Mouse (Mus musculus) embryo, embryonic 10.5 days (tissue): ENCODE results near the gene Gch1.
"Not testable (repeated sequence)": the region's sequence is repeated elsewhere in the genome, so short reads cannot be mapped to it uniquely, and the experiment has no call there.

Experiments
- DNase-seq: peaks from one replicate; pipeline ENCODE4 v3.0.0-alpha.2; 2015; ENCODE audit warnings: low spot score

The Gch1 gene

DNA sequence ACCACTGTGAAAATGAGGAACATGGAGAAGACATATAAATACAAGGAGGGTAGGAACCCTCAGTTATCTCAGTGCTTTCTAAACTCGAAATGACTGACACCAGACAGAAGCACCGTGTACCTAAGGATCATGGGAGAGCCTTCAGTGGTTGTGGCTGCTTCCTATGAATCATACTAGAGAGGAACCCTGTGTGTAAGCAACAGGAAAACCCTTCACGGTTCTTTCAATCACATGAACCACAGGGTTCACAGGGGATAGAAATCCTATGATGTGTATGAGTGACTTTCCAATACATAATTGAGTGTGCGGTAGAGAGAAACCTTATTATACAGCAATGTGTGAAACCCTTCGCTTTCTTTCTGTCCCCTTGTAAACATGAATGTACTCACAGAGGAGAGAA lies 24.1 kb downstream of the Gch1 start:
- DNase-seq: no peak

DNA sequence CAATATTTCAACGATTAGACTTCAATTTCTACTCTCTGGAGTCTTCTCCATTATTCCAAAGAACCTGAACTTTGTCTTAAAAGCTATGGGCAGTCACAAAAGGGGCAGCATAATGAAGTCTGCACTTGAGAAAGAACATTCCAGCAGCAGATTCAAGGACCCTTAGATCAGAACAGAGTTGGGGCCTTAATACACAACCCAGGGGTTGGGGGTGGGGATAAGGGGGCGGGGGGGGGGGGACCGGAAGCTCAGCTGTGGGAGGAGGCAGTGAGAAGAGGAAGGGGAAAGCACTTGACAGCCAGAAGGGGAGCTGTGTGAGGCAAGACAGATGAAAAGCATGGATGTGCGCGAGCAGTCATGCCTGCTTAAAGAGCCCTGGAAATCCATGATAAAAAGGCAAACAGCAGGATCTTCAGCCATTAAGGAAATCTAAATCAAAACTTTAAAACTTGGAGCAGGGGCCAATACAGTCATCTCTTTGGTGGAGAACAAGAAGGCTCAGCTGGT lies 27.2 kb downstream of the Gch1 start:
- no peak for DNase-seq

DNA sequence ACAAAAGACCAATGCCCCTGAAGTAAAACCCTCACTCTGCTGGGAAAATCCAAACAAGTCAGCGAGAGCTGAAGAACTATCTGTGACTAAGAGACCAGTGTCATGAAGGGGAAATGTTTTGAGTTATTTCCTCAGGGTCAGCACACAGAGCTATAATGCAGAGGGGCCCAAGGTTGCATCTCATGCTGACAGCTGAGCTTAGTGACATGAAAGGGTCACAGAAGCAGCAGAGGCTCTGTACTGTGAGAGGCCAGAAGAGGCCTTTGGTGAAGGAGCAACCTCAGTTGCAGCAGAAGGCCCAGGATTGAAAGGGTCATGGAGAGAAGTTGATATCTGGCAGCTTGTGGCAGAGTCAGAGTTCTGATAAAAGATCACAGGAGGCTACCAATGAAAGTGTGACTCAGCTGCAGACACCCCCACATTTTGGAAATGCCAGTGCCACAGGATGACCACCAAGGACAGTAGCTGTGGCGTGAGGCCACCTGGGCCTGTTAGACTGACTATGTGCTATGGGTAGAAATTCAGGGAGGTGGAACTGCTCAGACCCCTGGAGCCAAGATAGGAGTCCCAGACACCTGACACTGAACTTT lies 29.1 kb downstream of the Gch1 start:
- no peak for DNase-seq

DNA sequence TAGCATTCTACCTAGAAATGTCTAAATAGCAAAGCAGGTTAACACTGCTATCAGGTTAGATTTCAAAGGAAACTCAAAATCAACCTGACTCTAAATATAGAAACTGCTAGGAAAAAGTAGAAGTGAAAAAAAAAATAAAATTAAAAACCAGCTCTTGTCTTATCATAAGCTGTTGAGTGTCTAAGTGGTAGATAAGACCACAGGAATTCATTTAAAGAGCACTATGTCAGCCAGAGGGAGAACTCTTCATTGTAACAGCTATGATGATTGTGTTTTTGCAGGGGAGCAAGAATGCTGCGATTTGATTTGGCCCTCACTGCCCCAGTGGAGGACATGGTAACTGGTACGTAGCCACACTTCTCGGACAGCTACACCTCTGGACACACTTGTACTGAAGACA lies 34.9 kb downstream of the Gch1 start:
- DNase-seq: no peak

DNA sequence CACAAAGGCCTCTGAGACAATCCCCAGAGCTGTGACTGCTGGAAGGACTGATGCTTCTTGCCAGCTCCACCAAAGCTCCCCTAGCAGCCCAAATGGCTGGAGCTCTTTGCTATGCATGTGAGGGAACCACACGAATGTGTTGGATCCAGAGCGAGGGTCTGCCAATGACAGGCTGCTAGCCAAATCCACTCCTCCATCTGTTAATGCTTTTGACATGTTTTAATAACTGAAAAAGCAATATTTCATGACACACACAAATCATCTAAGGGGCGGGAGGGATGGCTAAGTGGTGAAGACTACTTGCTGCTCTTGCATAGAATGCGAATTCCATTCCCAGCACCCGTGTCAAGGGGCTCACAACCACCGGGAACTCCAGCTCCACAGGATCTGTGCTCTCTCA lies 37.9 kb downstream of the Gch1 start:
- no peak for DNase-seq

DNA sequence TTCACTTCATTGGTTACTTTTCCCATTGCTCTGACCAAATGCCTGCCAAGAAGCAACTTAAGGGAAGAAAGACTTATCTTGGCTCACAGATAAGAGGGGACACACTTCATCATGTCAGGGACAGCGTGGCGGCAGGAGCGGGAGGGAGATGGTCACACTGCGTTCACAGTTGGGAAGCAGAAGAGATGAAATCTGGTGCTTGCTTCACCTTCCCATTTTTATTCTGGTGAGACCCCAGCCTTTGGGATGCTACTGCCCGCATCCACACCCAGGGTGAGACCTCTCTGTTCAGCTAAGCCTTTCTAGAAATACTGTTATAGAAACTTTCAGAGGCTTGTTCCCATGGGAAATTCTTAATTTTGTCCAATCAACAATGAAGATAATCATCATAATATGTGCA lies 44.9 kb downstream of the Gch1 start:
- DNase-seq: no peak

DNA sequence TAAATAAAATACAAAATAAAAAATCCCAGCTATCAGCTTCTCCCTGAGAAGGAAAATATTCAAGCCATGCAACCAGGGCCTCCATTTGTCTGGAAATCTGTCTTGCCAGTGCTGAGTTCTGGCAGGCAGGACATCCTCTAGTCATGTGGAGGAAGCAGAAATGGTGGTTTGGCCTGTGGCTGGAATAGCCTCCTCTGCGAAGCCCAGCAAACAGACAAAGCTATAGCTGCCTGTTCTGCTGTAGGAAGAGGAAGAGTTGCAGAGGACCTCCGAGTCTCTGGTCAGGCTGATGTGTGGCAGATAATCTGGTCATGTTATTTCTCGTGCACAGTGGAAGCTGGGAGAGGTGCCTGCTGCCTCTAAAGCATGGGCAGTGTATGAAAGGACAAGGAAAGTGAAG lies 50.4 kb downstream of the Gch1 start:
- DNase-seq: no peak

DNA sequence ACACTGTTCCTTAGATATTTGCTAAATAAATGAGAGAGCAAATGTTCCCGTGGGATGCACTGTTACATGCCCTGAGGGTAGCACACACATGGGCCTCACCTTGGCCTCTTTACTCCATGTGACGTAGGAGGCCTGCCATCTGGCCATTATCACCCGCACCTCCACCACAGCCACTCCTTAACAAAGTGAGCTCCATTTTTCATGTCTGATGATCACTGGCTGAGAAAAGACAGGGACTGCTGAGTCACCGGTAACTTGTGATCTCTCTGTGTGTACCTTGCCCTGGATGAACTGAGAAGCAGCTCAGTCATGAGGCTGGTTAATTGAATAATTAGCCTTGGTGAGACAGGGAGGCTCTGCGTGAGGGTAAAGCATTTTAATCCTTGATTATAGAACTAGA lies 52.6 kb downstream of the Gch1 start:
- no peak for DNase-seq

DNA sequence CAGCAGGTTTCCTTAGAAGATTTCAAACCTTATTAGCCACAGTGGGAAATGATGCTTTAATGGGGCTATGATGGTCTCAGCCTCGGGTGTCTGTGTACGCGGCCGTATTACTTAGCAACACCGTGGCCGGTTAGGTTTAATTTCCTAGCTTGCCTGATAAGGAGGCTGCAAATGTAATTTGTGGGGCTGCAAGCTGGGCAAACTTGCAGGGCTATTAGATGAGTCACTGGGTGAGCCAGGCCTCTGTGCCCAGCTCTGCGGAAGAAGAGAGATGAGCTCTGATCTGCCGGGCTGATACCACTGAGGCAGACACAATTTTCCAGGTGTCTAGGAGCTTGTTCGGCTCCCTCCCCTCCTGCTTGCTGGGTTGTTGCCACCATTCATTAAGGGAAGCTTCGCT lies 55.3 kb downstream of the Gch1 start:
- no peak for DNase-seq

DNA sequence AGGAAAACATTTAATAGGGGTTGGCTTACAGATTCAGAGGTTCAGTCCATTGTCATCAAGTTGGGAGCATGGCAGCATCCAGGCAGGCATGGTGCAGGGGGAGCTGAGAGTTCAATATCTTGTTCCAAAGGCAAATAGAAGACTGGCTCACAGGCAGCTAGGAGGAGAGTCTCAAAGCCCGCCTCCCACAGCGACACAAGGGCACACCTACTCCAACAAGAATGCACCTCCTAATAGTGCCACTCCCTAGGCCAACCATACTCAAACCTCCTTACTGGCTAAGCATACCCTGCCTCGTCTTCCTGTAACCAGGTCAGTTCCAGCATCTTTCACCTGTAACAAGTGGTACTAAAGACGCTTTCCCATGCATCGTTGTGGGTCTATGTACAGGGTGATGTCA lies 61.2 kb downstream of the Gch1 start:
- no peak for DNase-seq

DNA sequence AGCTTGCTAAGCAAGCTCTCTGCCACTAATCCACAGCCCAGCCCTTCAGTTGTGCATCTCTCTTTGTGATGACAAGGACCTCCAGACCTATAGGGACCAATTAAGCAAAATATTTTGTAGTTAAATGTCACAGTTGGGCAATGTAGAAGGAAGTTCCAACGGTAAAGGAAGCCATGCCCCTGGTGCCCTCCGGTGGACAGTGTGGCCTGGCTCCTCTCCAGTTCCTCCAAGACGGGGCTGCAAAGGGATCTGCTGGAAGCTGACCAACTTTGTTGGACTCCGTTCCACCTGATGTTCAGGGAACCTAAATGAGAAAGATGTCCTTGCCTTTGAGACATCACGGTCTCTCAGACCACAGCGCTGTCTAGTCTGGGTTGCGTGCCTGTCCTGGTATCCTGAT lies 71.7 kb downstream of the Gch1 start:
- no peak for DNase-seq

DNA sequence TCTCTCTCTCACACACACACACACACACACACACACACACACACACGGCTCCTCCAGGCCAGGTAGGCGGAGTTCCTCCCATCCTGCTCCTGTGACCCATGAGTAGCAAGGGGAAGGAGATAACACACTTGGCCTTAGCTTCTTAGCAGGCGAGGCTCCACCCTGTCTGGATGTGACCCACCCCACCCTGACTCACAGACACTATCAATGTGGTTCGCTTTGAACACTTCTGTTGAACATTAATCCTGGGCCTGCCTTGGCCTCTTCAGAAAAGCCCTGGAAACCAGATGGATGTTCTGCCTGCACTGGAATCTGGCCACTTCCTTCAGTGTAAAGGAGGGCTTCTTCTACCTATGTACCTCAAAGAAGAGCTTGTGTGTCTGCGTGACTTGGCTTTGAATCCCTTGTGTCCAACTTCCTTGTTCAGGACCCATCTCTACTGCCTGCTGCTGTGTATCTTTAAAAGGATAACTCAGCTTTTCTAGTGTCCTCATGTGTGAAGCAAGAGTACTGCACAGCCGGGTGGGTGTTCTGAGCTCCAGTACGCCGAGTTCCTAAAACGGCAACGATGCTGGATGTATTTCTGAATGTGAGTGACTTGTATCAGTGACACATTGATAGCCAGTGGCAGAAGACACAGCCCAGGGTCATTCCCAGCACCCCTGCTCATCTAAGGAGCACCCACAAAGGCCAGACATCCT lies 73.0 kb downstream of the Gch1 start:
- DNase-seq: no peak

DNA sequence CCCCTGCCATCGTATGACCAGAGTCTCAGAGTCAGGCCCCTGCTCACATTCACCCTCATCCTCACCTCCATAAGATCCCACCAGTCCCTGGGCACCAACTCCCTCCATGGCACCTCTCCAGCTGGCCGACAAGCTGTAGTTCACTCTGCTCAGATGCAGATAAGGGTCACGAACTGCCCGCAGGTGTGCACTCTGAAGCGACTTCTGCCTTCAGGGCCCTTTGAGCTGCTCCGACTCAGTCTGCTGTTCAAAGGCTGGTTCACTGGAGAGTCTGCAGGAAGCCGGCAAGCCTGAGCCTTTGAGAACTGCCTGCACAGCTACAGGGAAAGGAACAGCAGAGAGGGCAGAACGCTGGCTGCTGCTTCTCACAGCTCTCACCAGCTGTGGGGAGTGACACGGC lies 74.1 kb downstream of the Gch1 start:
- no peak for DNase-seq

DNA sequence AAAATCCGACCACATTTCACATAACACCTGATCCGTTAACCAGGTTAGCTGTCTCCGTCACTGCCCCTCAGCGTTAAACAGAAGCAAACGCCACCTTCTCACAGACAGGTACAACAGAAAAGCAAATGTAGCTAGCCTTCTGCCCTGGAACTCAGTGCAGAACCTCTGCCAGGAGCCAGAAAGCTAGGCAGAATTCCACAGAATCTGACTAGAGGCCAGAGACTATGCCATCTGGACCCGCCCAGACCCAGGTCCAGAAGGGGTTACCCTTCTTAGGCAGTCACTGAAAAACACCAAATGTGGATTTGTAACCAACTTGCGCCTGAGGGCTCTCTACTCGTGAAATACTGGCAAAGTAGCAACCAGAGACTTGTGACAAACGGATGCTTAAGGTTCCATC lies 77.9 kb downstream of the Gch1 start:
- DNase-seq: no peak

DNA sequence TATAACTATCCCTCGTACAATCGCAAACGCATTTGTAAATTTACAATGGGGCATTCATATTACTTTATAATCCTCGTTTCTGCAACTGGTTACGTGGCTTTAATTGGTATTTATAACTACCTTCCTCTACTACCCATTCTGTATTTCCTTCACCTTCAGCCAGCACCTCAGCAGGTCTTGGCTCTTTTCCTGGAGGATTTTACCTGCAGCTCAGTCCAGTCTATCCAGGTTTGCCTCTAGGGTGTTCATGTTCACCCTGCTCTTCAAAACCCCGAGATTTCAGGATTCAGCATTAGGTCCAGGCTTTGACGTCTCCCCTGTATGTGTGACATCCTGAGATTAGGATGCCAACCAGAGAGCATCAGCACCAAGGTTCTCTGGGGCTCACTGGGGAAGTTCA lies 78.8 kb downstream of the Gch1 start:
- not testable (repeated sequence) for DNase-seq

DNA sequence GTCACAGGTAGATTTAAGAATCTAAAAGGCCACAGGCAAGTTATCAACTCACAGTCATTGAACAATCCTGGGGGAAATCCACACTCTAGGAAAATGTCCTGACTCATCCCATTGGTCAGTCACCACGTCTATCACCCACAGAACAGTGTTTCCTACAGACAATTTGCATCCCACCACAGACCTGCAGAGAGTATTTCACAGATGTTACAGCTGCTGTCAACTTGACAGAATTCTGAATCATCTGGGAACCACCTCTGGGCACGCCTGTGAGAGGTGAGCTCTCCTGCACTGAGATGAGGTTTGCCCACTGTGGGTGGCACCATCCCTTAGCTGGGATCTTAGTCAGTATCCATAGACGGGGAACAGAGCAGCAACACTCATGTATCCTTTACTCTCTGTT lies 81.8 kb downstream of the Gch1 start:
- DNase-seq: no peak

DNA sequence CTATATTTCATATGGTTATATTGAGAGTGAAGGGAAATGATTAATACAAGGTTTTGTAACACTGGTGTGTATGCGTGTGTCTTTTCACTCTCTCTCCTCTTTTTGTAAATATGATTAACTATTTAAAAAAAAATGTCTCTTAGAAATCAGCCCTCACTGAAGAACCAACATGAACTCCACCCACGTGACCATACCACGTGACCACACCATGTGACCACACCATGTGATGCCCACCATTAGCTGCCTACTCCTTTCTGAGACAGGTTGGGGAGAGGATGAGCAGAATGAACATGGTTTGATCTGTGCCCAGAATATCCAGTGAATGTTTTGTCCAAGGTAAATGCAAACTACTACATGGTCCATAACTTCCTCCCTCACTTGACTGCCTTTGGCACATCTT lies 83.5 kb downstream of the Gch1 start:
- DNase-seq: no peak

DNA sequence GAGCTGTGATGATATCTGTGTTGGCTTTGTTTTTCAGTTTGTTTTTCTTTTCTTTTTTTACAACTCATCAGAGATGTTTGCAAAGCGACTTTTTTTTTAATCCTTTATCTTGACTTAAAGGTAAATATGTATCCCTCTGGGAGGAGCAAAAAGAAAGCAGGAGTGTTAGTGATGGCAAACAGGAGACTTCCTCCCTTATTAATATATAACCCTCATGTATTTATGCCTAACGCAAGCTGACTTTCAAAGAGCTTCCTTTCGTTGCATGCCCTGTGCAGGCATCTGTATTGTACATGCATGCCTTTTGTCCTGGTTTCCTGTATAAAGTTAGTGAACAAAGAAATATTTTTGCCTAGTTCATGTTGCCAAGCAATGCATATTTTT lies 84.0 kb downstream of the Gch1 start:
- DNase-seq: no peak

DNA sequence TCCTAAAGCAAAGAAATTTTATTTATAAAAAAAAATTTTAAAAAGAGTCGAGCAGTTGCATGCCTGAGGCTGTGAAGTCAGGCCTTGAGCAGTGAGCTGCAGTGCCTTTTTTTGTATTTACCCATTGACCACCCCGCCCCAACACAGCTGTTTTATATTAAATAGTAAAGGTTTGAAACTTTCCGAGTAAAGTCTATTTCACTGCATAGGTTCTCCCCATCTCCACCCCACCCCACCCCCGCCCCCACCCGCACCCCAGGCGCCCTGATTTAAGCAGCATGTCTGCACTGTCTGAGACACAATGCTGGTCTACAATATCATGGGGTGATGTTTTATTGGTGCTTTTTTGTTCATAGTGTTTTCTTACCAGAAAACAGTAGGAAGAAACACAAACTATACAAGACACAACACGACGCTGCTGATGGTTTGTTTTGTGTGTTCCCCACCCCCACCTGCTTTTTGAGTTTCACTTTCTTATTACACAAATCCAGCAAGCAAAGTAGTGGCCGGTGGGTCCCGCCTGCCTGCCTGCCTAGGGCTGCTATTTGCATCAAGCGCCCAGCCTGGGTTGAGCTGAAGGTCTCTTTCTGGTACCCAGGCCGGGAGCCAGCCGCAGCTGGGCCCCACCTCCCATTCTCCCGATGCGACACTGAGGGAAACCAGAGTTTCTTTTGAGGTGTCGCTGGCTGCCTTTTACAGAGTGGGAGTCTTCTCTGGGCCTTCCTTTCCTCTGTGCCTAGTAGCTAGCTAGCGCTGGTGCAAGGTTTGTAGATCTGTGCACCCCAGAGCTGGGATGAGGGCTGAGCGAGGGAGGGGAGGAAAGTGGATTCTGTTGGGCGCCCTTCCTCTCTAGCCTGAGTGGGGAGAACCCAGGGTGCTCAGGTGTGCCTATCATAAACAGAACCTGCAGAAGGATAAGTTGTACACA lies 84.7 kb downstream of the Gch1 start:
- DNase-seq: no peak
